Mouse (Mus musculus) cerebellum, adult 11-12 months (tissue): Measurements from ENCODE around the gene Zfp872.
"Not testable (repeated sequence)": the region's sequence is repeated elsewhere in the genome, so short reads cannot be mapped to it uniquely, and the experiment has no call there.

ENCODE experiments used
- DNase-seq: peaks from one replicate; pipeline ENCODE4 v3.0.0; 2022

Gene Zfp872

GRCm38 (mm10) chr9:22172318-22172717 is 15.6 kb upstream of the Zfp872 start:
- DNase-seq: no peak

DNA sequence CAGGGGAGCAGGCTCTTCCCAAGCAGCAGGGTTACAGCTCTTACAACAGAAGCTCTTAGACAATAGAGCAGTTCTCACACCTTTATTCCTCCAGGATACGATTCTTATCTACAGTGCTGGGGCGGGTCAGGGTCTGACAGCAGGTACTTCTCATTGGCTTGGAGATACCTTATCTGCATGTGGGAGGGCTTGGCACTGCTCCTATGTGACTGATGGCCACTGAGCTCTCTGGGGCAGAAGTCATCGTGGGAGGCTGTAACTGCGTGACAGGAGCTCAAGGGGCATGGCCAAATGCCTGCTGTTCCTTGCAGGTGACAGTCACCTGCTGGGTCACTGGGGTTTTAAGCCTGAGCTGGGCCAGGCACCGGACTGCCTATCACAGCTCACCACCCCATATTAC is 8.5 kb downstream of the Zfp872 start:
- no peak for DNase-seq

- DNase-seq: no peak
Observed at GRCm38 (mm10) chr9:22213785-22214194, 25.9 kb downstream of the Zfp872 start.

DNA sequence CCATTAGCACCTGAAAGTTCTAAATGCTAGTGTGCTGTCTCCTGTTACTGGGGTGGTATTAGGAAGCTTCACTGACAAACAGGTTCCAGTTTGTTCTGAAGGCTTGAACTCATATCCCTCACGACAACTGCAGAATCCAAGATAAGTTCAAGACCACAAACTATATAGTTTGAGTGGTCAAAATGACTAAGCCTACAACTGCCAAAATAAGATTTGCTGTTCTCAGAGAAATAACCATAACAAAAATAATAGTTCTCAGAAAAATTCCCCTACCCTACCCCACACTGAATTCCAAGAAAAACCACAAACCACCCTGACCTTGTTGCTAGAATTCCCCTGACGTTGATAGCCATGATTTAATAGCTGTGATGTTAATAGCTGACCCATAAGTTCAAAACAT is 26.7 kb downstream of the Zfp872 start:
- DNase-seq: no peak

GRCm38 (mm10) chr9:22216705-22217104 is 28.8 kb downstream of the Zfp872 start:
- no peak for DNase-seq

GRCm38 (mm10) chr9:22217858-22218493 is 30.1 kb downstream of the Zfp872 start:
- no peak for DNase-seq

DNA sequence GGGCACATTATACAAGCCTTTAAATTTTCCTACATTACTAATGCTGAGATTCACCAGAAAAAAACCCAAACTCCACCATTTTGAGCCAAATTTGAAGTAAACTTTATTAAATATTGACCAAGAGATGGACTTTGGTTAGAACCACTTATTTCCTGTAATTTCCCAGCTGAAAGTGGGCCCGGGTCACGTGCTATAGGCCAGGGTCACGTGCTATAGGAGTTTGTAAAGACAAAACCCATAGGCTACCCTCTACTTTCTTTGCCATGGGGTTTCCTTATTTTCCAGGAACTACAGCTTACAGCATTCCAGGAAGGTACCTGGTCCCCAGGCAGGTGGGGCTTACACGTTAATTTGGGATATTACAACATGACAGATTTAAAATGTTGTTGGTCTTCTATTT is 36.2 kb downstream of the Zfp872 start:
- DNase-seq: no peak

- peak; percentile 37 for DNase-seq
Observed at GRCm38 (mm10) chr9:22224536-22225503, 36.9 kb downstream of the Zfp872 start.

DNA sequence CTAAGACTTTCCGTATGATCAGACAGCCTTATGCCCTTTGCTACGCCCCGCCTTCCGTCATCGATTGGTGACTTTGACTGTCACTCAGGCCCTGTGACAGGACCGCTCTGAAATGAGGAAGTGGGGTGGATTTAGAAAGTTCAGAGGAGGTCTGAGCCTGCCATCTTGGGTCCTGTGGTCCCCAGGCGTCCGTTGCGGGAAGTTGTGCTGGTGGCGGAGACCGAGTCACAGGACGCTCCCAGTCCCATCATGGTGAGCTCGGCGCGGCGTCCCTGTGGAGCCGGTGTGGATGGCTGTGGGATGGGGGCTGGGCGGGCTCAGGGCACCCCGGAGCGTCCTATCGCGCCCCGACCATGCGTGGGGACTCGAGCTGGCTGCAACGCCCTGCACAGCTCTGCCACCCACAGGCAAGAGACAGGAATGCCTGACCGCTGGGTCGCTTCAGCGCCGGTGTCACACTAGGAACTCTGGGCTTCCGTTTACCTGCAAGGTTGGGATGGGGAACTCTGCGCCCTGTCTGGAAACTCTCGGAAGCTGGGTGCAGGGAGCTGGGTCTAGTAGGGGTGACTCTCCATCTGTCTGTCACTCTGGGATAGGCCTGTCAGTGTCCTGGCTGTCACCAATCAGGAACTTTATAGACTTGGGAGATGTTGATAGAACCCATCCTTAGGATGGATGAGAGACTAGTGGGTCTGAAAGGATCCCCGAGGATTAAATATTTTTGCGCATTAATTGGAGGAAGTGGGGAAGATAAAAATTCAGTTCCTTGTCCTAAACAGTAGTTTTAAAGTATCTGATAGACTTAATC is 37.9 kb downstream of the Zfp872 start, which contains the start of gene Zfp809:
Gene Zfp809 (plus strand): TSS at position 134 of the 808 bp plus-strand sequence.
- DNase-seq: peak; percentile 97

DNA sequence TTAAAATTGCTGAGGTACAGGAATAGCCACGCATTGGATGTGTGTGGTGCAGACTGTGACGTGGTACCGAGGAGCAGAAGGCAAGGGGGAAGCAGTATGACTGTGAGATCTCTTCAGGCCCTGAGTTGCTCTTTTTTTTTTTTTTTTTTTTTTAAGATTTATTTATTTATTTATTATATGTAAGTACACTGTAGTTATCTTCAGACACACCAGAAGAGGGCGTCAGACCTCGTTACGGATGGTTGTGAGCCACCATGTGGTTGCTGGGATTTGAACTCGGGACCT is 38.4 kb downstream of the Zfp872 start:
- DNase-seq: not testable (repeated sequence)

DNA sequence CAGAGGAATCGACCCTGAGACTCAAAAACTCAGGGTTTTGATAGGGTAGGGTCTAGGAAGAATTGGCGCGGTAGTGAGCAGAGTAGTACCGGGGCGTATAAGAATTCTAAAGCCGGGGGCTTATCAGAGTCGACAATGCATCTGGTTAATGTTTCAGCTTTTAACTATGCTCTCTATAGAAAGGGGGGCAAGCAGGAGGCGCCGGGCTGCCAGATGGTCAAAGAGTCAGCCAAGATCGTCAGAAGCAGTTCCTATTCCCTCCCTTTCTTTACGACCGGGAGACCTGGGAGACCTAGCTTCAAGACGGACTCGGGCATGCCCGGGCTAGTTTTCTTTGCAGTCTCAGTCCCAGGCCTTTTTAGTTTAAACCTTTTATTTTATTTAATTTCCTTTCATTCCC is 39.0 kb downstream of the Zfp872 start:
- peak; percentile 53 for DNase-seq

DNA sequence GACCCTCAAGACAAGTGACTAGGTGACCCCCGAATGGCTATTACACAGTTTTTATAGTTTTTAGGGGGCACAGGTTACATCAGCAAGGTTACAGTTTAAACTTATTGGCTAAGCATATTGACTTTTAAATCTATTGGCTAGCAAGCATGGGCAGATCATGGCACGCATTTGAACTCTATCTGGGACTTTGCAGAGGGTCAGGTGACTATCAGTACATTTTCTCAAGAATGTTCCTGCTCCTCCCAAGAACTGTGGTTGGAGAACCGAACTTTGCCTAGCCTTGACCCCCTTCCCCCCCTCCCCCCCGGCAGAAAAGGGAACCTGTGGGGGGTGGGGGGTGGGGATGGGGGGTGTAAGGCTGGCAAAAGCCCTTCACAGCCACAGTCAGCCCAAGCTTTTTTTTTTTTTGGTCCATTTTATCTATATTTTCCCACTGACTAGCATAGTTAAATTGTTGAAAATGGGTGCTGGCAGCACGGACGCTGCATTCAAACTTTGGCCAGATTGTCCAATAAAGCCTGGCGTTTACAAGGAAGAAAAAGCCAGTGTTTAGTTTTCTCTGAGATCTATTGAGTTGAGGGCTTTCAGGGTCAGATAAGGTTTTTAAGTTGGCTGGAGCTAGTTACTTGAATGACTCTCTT is 41.6 kb downstream of the Zfp872 start:
- no peak for DNase-seq

DNA sequence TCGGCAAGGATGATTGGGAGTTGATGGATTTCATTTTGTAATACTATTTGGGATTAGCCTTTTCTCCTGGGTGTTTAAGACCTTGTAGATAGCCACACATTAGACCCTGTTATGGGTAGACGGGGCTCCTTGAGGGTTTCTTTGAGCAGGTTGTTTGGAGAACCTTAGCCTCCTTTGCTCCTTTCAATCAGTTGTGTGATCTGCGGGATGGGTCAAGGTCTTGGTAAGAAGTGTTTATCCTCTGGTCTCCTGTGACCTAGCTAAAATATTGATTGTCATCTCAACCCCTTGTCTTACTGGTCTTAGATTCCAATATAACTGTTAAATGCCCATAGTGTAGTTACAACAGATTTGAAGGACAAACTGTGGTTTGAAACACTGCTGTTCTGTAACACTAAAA is 42.2 kb downstream of the Zfp872 start:
- DNase-seq: no peak

DNA sequence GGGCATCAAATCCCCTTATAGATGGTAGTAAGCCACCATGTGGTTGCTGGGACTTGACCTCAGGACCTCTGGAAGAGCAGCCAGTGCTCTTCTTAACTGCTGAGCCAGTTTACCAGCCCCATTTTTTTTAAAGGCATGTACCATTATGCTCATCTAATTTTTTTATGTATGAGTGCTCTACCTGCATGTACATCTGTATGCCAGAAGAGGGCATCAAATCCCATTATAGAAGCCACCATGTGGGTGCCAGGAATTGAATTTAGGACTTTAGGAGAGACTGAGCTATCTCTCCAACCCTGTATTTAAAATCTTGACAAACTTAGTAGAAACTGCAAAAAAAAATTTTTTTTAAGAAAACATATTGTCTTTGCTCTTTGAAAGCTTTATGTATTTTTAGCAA is 42.7 kb downstream of the Zfp872 start:
- DNase-seq: no peak

DNA sequence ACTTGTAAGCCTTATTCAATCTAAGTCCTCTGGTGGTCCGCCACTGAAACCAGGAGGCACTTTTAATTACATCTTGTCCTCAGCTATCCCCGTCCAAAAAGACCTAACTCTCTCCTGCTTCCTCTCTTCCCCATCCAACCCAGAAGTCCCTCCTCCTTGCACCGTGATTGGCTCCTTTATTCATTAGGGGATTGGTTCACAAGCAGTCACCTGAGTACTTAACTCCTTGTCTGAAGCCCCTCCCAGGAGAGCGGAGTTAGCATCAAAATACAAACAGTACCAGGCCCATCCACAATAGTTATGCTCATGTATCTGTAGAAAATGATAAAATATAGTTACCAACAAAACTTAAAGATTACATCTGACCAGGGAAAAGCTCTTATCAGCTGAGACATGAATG is 52.1 kb downstream of the Zfp872 start:
- DNase-seq: no peak

- DNase-seq: no peak
Observed at GRCm38 (mm10) chr9:22244242-22244641, 56.4 kb downstream of the Zfp872 start.
